Mouse (Mus musculus) stomach, embryonic 14.5 days (tissue): ENCODE measurements around the gene Prpf4. TPM values are rescaled to one million over a fixed set of nuclear protein-coding genes. Genes with fewer than 3 reads are reported as not detected.

Source experiments
- ATAC-seq: fragments of 200-750 bp; cut with Nextera tagmentation; 2 replicates; pipeline ENCODE4 v1.8.0; 2017; ENCODE audit warnings: low read depth, moderate TSS enrichment; ENCODE audit not compliant: insufficient number of reproducible peaks, insufficient read depth, low FRiP score
- H3K27ac ChIP-seq: fragments of 300-500 bp; sonication (generic); 2 replicates; pipeline ENCODE4 v1.5.1; 2014; ENCODE audit warnings: mild to moderate bottlenecking, low read length, moderate library complexity, mixed read lengths
- H3K27me3 ChIP-seq: fragments of 300-500 bp; sonication (generic); 2 replicates; pipeline ENCODE4 v1.6.1; 2014; ENCODE audit warnings: low read length, control low read depth, mixed read lengths; ENCODE audit not compliant: control insufficient read depth, insufficient read depth
- H3K36me3 ChIP-seq: fragments of 300-500 bp; sonication (generic); 2 replicates; pipeline ENCODE4 v1.6.1; 2014; ENCODE audit warnings: mild to moderate bottlenecking, control low read depth, low read length, moderate library complexity, mixed read lengths; ENCODE audit not compliant: control insufficient read depth, insufficient read depth
- H3K4me1 ChIP-seq: fragments of 300-500 bp; sonication (generic); 2 replicates; pipeline ENCODE4 v1.6.1; 2014; ENCODE audit warnings: low read length, control low read depth, mixed read lengths; ENCODE audit not compliant: control insufficient read depth, insufficient read depth
- H3K4me2 ChIP-seq: fragments of 300-500 bp; sonication (generic); replicated peaks from 2 replicates; pipeline ENCODE4 v1.6.1; 2014; ENCODE audit warnings: low read depth, low read length, control low read depth
- H3K4me3 ChIP-seq: fragments of 300-500 bp; sonication (generic); 2 replicates; pipeline ENCODE4 v1.5.1; 2014; ENCODE audit warnings: low read depth, low read length, control low read depth
- H3K9ac ChIP-seq: fragments of 300-500 bp; sonication (generic); replicated peaks from 2 replicates; pipeline ENCODE4 v1.6.1; 2014; ENCODE audit warnings: low read depth, mild to moderate bottlenecking, control low read depth, low read length, moderate library complexity, mixed read lengths
- H3K9me3 ChIP-seq: fragments of 300-500 bp; sonication (generic); 2 replicates; pipeline ENCODE4 v1.6.1; 2016; ENCODE audit warnings: low read depth, low read length, control low read depth; ENCODE audit not compliant: control insufficient read depth
- WGBS: fragments of 180-500 bp; shearing (Covaris S2); extraction: QIAGEN DNeasy Blood & Tissue Kit; methylation state at CpG from one replicate; pipeline ENCODE4 v1.1.7; 2014; 5-methylcytosine and 5-hydroxymethylcytosine counted together
- polyA plus RNA-seq: library from polyadenylated mRNA; unstranded; fragments of >200 nt; fragmentation: Nextera tagmentation; extraction: Ambion mirVana; gene quantifications from 2 replicates; pipeline ENCODE4 v1.2.1, GENCODE M21; 2014

Prpf4 gene
- polyA plus RNA-seq, 1 experiment from 2014 or later = 25.3 TPM

DNA sequence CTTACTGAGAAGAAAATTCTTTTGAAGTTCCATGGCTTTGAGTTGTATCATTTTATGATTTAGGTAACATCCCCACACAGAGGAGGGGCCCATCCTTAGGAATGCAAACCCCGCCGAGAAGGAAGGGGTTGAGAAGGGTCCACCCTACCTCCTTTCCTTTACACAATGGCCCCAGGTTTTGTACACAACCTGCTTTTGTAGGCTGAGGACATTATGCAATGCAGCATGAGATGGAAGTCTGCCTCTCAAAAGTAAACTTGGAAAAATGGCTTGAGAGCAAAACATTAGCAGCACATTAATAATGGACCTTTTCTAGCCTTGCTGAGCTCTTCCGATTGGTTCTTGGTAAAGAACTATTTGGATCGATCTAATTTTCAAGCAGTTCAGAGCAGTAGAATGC lies 42.3 kb upstream of the Prpf4 start:
- H3K4me2 ChIP-seq = no peak overlapping the region
- peaks cover 6% of the 10 kb centered on the region for H3K4me1 ChIP-seq
- no peaks in the 10 kb centered on the region for H3K36me3 ChIP-seq
- no peaks in the 10 kb centered on the region for H3K9me3 ChIP-seq
- H3K27me3 ChIP-seq = no peaks in the 10 kb centered on the region
- 63% methylated on average over 4 of the region's 4 CpGs for WGBS
- no peak for ATAC-seq
- H3K27ac ChIP-seq = no peak overlapping the region
- no peak overlapping the region for H3K9ac ChIP-seq
- H3K4me3 ChIP-seq = no peak overlapping the region

DNA sequence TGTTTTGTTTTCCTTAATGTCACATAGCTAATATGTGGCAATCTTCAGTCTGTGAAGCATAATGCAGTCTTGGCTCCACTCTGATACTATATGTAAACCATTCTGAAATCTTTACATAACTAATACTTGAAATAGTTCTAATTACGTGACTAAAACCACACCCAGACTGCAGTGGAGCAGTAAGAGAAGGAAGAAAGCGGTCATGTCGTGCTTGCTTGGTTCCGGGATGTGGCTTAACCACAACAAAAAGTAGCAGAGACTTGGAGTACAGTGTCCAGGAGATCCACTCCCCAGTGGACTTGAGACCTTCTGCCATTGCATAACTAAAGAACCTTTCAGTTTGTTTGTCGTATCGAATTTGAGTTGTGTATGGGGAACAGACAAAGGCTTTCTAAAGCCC lies 41.0 kb upstream of the Prpf4 start:
- H3K4me3 ChIP-seq = no peak overlapping the region
- H3K4me1 ChIP-seq = 0 out of 2 replicates have a peak, but pooled peaks cover 3% of the 10 kb centered on the region
- no peaks in the 10 kb centered on the region for H3K27me3 ChIP-seq
- H3K9ac ChIP-seq = no peak overlapping the region
- 88% methylated on average over 6 of the region's 6 CpGs for WGBS
- no peak overlapping the region for H3K4me2 ChIP-seq
- no peaks in the 10 kb centered on the region for H3K9me3 ChIP-seq
- H3K36me3 ChIP-seq = no peaks in the 10 kb centered on the region
- no peak for ATAC-seq
- H3K27ac ChIP-seq = no peak overlapping the region

DNA sequence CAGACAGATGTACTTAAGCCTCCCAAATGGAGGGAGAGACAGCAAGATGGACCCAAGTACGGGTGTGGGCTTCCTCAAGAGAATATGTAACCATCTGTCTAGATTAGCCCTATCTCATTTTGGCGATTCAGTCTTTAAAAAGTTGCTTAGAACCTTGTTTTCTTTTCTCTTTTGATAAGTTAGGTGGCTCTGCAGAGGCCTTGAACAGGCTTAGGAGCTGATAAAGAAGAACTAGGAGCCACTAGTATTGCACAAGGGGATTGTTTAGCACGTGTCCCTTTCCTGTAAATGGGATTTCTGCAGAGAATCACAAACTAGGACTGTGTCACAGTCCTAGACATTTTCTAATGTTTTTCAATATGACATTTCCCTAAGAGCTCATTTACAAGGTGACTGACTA lies 39.5 kb upstream of the Prpf4 start:
- no peaks in the 10 kb centered on the region for H3K9me3 ChIP-seq

DNA sequence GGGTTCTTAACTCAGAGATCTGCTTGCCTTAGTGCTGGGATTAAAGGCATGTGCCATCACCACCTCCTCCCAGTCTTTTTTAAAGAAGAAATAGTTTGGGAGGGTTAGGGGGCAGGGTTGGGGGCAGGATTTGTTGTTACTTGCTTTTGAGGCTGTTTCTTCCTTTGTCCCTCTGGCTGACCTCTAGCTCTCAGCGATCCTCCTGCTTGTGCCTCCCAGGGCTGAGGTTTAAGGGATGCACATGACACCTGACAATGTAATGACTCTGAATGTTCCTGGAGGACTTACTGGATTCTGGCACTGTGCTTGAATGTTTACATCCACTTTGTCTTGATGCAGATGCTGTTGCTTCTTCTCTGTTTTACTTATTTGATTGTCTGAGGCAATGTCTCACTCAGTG lies 36.2 kb upstream of the Prpf4 start:
- Histone ChIP-seq H3K4me1 (0 out of 2 replicates have a peak, but pooled peaks cover 2% of the 10 kb centered on the region), H3K4me2 (no peak overlapping the region), H3K9me3 (no peaks in the 10 kb centered on the region), H3K27ac (no peak overlapping the region), H3K9ac (no peak overlapping the region), H3K36me3 (no peaks in the 10 kb centered on the region), H3K27me3 (no peaks in the 10 kb centered on the region), H3K4me3 (no peak overlapping the region)
- 40% methylated on average over 1 of the region's 1 CpGs for WGBS
- no peak for ATAC-seq

More for the DNA sequence above, 39.5 kb upstream of the Prpf4 start:
- Histone ChIP-seq H3K4me2 (no peak overlapping the region), H3K4me1 (0 out of 2 replicates have a peak, but pooled peaks cover 3% of the 10 kb centered on the region), H3K27me3 (no peaks in the 10 kb centered on the region), H3K4me3 (no peak overlapping the region), H3K36me3 (no peaks in the 10 kb centered on the region), H3K9ac (no peak overlapping the region), H3K27ac (no peak overlapping the region)
- 64% methylated on average over 3 of the region's 3 CpGs for WGBS
- ATAC-seq = no peak

DNA sequence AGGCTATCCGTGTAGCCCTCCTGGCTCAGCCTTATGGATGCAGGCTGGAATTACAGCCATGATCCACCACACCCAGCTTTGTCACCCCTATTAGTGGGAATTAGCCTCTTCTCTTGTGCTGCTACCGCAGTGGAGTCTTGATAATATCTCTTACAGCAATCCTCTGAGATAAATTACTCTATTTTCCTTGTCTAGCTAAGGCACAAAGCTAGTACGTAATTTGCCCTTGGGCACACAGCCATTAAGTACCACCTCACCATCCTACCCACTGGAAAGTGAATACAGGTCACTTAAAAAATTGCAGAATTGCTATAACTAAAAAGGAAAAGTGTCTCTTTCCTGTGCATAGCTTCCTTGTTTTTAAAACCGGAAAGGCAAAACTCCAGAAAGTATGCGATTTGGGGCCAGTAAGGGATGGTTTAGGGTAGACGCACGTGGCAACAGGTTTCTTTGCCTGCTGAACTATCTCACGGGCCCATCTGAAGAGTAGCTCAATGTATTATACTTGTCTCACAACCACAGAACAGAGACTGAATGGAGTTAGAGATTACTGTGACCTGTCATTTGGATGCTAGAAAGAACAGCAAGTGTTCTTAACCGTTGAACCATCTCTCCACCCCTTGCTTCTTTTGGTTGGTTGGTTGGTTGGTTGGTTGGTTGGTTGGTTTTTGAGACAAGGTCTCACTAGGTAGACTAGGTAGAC lies 35.6 kb upstream of the Prpf4 start:
- WGBS = 83% methylated on average over 9 of the region's 9 CpGs
- Histone ChIP-seq H3K4me2 (no peak overlapping the region), H3K9ac (no peak overlapping the region), H3K27ac (no peak overlapping the region), H3K4me1 (0 out of 2 replicates have a peak, but pooled peaks cover 2% of the 10 kb centered on the region), H3K27me3 (no peaks in the 10 kb centered on the region), H3K4me3 (no peak overlapping the region), H3K9me3 (no peaks in the 10 kb centered on the region), H3K36me3 (no peaks in the 10 kb centered on the region)
- ATAC-seq = no peak

DNA sequence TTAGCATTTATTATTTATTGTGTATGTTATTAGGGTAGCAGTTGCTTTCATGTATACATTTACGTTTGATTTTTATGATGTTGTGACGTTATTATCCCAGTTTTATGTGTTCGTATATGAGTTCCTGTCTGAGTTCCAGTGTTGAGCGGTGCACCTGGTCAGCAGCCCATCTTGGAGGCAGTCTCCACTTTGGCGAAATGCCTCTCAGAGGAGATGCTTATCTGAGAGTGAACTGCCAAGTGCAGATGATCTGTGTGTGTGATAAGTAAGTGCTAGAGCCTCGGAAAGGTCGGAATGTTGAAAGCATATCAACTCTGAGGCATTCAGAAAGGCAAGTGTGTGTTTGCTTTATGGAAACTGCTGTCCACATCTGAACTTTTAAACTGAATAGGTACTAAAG lies 34.9 kb upstream of the Prpf4 start:
- WGBS = 49% methylated on average over 7 of the region's 7 CpGs

DNA sequence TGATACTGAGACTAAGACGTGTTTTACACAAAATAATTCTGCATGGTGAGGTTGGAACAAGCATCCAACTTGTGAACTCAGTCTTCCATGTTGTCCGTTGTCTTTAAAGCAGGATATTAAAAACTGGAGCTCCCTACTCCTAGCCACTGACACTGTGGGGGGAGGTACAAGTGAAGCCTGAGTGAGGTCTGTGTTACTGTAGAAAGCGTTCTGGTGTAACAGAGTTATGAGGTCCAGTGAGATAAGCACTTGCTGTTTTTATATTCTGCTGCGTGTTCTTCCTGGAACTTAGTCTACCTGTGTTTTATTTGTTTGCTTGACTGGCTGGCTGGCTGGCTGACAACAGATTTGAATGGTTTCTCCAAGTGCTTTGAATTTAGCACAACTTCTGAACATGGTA lies 34.3 kb upstream of the Prpf4 start:
- H3K4me1 ChIP-seq = 0 out of 2 replicates have a peak, but pooled peaks cover 2% of the 10 kb centered on the region
- no peak overlapping the region for H3K9ac ChIP-seq
- no peaks in the 10 kb centered on the region for H3K9me3 ChIP-seq
- no peak overlapping the region for H3K4me2 ChIP-seq
- no peak overlapping the region for H3K27ac ChIP-seq
- WGBS = 64% methylated on average over 4 of the region's 4 CpGs
- no peaks in the 10 kb centered on the region for H3K36me3 ChIP-seq
- no peak overlapping the region for H3K4me3 ChIP-seq
- no peak for ATAC-seq
- no peaks in the 10 kb centered on the region for H3K27me3 ChIP-seq

More for the DNA sequence above, 34.9 kb upstream of the Prpf4 start:
- H3K36me3 ChIP-seq = no peaks in the 10 kb centered on the region
- no peak overlapping the region for H3K4me3 ChIP-seq
- no peaks in the 10 kb centered on the region for H3K27me3 ChIP-seq
- H3K9me3 ChIP-seq = no peaks in the 10 kb centered on the region
- ATAC-seq = no peak
- H3K27ac ChIP-seq = no peak overlapping the region
- H3K4me2 ChIP-seq = no peak overlapping the region
- no peak overlapping the region for H3K9ac ChIP-seq
- H3K4me1 ChIP-seq = 0 out of 2 replicates have a peak, but pooled peaks cover 2% of the 10 kb centered on the region

DNA sequence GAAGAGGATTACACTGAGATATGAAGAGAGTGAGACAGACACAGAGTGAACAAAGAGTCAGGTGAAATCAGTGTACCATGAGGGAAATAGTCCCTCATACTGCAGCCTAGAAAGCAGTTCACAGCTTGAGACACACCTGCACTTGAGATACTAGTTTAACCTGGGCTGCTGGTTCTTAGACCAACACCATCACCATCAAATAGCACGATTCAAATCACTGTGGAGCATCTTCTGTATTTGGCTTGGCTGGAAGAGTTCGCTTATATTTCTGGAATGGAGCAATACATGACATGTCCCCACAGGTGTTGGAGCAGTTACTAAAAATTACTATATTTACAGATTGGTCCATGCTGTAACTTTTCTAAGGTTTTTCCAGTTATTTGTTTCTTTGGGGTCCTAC lies 32.5 kb upstream of the Prpf4 start:
- Histone ChIP-seq H3K27ac (no peak overlapping the region), H3K36me3 (no peaks in the 10 kb centered on the region), H3K27me3 (no peaks in the 10 kb centered on the region), H3K9me3 (no peaks in the 10 kb centered on the region), H3K9ac (no peak overlapping the region), H3K4me3 (no peak overlapping the region), H3K4me2 (no peak overlapping the region), H3K4me1 (0 out of 2 replicates have a peak, but pooled peaks cover 2% of the 10 kb centered on the region)
- ATAC-seq = no peak
- 87% methylated on average over 2 of the region's 2 CpGs for WGBS
